Mouse (Mus musculus): ENCODE data around the gene Mtg2.

The Mtg2 gene

DNA sequence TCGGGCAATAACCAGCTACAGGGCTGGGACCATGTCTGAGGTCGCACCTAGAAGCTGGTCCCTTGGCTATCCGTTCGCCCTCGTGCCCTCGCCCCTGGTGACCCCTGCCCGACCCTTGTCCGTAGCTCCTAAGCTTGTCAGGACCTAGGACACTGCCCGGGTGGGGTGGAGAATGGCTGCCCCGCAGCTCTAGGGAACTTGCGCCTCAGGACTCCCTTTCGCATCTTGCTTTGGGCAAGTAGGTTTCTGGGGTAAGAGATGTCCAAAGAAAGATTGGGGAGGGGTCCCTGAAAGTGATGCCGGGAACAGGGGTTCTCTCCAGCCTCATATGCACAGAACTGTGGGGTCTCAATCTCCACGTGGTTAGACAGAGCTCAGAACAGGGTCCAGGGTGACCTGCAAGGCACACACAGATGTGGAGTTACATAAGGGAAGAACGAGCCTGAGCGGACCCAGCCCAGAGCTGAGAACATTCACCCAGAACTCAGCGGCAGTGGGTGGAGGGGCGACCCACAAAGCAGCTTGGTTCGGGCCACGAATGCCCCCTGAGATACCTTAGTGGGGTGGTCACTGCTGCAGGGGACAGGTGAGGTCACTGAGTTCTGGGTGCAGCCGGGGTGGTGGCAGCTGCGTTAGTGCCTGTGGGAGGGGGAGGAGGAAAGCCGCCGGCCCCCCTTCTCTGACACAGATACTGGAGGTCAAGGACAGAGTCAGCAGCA lies 34.4 kb downstream of the Mtg2 start:
- no peak for DNase-seq (ENCODE audit: low spot score)

DNA sequence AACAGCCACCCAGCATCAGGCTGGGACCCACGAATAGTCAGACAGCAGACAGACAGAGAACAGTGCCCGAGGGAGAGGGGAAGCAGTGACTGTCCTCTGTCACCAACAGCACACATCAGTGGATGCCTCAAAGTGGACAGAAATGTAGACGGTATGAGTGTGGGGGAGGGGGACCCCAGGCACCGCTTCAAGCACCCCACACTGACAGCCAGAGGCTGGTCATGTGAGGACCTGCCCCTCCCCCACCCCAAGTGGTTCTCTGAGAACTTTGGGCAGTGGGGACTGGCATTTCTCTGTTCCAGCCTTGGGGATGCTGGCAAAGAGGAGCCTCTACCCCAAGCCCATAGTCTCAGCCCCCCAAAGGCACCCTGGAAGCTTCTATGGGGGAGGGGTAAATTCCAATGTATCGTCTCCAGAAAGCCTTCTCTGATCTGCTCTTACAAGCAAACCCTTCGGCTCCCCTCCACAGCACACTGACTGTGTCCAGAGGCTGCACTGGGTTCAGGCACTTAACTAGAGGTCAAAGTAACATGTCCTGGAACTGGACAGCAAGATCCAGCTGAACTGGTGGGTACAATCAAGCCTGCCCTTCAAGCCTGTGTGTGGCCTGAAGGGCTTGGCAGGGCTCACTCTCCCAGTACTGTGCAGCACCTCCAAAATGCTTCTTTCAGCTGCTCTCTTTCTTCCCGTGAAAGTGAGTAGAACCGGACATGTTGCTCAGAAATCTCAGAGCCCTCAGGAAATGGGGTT lies 35.2 kb downstream of the Mtg2 start:
- no peak for DNase-seq (ENCODE audit: low spot score)

DNA sequence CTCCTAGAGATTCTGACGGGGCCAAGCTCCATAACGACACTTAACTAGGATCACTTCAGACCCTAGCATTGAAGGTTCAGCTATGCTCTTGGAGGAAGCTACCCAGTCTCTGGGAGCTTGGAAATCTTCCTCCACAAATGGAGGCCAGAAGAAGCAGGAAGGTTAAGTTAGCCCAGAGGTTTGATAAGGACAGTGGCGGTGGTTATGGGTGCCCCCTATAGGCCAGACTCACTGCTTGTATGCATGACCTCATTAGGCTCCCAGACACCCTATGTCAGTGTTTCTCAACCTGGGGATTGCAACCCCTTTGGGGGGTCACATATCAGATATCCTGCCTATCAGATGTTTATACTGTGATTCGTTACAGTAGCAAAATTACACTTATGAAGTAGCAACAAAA lies 36.7 kb downstream of the Mtg2 start:
- DNase-seq (ENCODE audit: low spot score), result no peak

DNA sequence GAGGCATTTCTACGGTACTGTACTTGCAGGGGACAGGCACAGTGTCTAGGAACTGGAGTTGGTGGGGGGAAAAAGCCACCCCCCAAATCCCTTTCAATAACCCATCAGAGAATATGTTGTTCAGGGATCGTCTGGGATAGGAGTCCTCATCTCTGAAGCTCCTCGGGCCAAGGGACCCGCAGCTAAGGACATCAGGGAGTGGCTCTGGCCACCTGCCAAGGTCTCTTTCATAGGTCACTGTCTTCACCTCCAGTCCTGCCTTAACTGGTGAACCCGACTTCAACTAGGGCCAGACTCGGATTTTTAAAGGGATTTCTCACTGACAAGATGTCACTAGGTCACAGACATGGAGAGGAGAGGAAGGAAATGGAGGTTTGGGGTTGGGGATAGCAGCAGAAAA lies 37.9 kb downstream of the Mtg2 start:
- no peak for DNase-seq (ENCODE audit: low spot score)

- DNase-seq (ENCODE audit: low spot score), result no peak
Observed at GRCm38 (mm10) chr2:180113909-180114890, 43.8 kb downstream of the Mtg2 start.

DNA sequence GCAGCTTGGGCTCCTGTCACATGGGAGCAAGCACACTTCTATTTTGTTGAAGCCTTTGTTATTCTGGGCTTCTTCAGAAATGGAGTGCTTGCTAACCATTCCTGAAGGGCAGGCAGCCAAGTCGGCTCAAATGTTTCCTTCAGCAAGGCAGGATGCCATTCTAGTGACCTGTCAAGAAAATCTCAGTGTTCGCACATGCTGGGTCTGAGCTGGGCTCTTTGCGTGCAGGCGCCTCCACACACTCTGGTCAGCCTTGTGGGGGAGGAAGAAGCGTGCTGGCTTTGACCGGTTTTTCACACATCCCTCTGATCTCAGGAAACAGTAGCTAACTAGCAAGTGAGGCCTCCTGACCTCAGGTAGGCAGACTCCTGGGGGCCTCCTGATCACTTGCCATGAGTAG lies 44.9 kb downstream of the Mtg2 start:
- no peak for DNase-seq (ENCODE audit: low spot score)

DNA sequence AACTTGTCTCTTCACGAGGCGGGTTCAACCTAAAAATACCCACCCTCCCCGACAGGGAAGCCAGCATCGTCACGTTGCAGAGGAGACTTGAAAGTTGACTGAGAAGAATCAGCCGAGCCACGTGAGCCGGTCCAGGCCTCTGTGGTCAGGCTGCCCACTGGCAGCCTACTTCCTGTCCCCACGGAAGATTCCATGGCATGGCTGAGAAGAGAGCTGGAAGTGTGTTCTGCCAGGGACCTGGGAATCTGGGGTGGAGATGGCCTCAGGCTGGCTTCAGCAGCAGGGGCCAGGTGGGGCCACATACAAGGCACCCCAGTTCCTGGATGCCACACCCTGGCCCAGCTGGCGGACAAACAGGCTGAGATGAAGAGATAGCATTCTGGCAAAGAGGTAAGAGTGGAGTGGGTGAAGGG lies 45.7 kb downstream of the Mtg2 start:
- no peak for DNase-seq (ENCODE audit: low spot score)

GRCm38 (mm10) chr2:180116741-180117484 lies 46.5 kb downstream of the Mtg2 start:
- DNase-seq (ENCODE audit: low spot score), result no peak

DNA sequence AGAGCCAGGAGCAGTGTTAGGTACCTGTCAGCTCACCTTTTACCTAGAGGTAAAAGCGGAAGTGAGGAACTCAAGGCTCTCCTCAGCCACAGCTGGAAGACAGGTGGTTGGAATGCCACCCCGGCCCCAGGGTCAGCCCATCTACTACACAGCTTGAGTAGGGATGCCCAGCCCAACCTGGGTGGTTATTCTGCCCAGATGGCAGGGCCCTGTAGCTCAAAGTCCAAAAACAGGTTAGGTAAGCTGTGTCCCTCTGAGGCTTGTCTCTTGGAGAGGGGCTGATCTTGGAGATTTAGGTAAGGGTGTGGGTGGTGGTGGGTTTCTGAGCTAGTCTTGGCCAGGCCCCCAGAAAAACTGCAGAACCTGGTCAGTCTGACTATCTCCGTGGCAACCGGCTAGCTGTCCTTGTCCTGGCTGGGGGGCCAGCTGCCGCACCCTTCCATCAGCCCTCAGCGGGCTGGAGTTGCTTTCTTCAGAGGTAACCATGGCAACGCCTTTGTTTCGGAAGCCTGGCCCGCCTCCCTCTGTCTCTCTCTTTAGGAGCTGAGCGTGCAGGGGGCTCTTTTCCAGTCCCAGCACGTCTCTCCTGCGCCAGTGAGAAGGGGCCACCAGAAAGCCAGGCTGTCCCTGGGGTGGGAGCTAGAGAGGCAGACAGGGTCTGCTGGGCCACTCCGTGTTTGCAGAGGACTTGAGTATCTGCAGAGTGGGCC lies 47.3 kb downstream of the Mtg2 start:
- DNase-seq (ENCODE audit: low spot score), result no peak

DNA sequence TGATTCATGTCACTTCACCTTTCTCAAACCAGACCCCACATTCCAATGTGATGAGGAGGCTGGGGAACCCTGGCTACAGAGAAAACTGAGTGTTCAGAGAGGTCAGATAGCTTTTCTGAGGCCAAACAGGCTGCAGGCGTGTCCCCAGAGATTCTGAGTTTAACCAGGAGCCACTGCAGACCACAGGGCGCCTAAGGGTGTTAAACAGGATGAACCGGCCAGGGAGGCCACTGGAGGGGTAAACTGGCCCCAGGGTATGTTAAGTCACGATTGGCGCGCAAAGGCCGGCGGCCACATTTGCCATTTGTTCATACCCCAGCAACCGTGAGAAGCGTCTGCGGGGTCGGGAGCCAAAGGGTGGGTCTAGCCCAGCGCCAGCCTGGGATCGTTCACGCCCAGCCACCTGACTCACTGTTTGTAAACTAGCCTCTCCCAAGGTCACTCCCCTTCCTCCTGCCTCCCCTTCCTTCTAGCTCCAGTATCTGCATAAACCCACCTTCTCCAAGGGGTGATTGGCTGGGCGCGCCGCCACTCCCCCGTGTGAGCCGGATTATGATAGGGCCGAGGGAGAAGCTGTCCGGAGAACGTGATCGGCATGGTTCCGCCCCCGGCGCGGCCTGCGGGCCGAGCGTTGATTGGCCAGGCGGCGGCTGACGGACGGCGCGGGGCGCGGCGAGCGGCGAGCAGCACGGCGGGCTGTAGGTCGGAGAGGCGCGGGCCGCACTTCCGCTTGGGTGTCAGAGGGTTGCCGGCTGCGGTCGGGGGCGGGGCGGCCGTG lies 48.5 kb downstream of the Mtg2 start, which contains the start of gene Osbpl2:
Gene Osbpl2 (plus strand): TSS at position 646 of the 778 bp plus-strand sequence.
- DNase-seq (ENCODE audit: low spot score), result peak; percentile 98

GRCm38 (mm10) chr2:180119439-180120291 lies 49.3 kb downstream of the Mtg2 start:
- no peak for DNase-seq (ENCODE audit: low spot score)

- DNase-seq (ENCODE audit: low spot score), result no peak
Observed at GRCm38 (mm10) chr2:180120292-180120761, 49.9 kb downstream of the Mtg2 start.

DNA sequence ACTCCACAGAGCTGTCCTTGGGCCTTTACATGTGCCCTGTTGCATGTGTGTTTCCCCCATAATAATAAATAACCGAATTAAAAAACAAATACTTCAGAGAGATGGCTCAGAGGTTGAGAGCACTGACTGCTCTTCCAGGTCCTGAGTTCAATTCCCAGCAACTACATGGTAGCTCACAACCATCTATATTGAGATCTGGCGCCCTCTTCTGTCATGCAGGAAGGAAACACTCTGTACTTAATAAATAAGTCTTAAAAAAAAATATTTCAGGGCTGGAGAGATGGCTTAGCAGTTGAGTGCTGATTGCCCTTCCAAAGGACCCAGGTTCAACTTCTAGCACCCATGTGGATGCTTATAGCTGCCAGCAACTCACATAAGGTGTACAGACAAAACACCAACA lies 53.8 kb downstream of the Mtg2 start:
- DNase-seq (ENCODE audit: low spot score), result no peak

- DNase-seq (ENCODE audit: low spot score), result no peak
Observed at GRCm38 (mm10) chr2:180126195-180126594, 55.8 kb downstream of the Mtg2 start.

- DNase-seq (ENCODE audit: low spot score), result no peak
Observed at GRCm38 (mm10) chr2:180127675-180128074, 57.3 kb downstream of the Mtg2 start.

GRCm38 (mm10) chr2:180133231-180133630 lies 62.8 kb downstream of the Mtg2 start:
- no peak for DNase-seq (ENCODE audit: low spot score)

GRCm38 (mm10) chr2:180133911-180134310 lies 63.5 kb downstream of the Mtg2 start:
- no peak for DNase-seq (ENCODE audit: low spot score)

- DNase-seq (ENCODE audit: low spot score), result no peak
Observed at GRCm38 (mm10) chr2:180135414-180135813, 65.0 kb downstream of the Mtg2 start.

Data from urinary bladder, postnatal 10 days (tissue).